Mouse (Mus musculus) CH12.LX (cell line): ENCODE data around the gene Gm5617. TPM values are rescaled to one million over a fixed set of nuclear protein-coding genes. Genes with fewer than 3 reads are reported as not detected.
"Not testable (repeated sequence)": the region's sequence is repeated elsewhere in the genome, so short reads cannot be mapped to it uniquely, and the experiment has no call there.

ENCODE experiments used
- DNase-seq: peaks from one replicate; pipeline ENCODE4 v3.0.0-alpha.2; 2013; ENCODE audit errors: extremely low read depth
- H3K27ac ChIP-seq: 2 replicates; pipeline ENCODE4 v1.5.1; 2012; ENCODE audit warnings: low read depth, mild to moderate bottlenecking, control low read depth, moderate library complexity; ENCODE audit not compliant: insufficient read depth
- H3K27me3 ChIP-seq: replicated peaks from 2 replicates; pipeline ENCODE3; 2012; ENCODE audit warnings: inconsistent platforms
- H3K36me3 ChIP-seq, 2 experiments: replicated peaks in 1 of 2; 2 replicates each; pipeline versions ENCODE3 to v1.6.1; 2012; ENCODE audit warnings: inconsistent platforms in 1 of 2, low read length in 1 of 2, mild to moderate bottlenecking in 1 of 2, mixed read lengths in 1 of 2, moderate library complexity in 1 of 2; ENCODE audit not compliant: control insufficient read depth in 1 of 2, insufficient read depth in 1 of 2
- H3K4me1 ChIP-seq, 2 experiments: 2 replicates each; pipeline ENCODE4 v1.6.1; 2012; ENCODE audit warnings: inconsistent platforms in 1 of 2, moderate library complexity in 1 of 2; ENCODE audit not compliant: insufficient read depth in 2 of 2, control insufficient read depth in 1 of 2
- H3K4me2 ChIP-seq: 2 replicates; pipeline ENCODE4 v1.6.1; 2012; ENCODE audit warnings: low read depth, mild to moderate bottlenecking, control low read depth; ENCODE audit not compliant: poor library complexity, insufficient read depth, severe bottlenecking
- H3K4me3 ChIP-seq, 3 experiments: fragments of 150-350 bp in 1 of 3; sonication (generic) in 1 of 3; replicated peaks in 1 of 3; 2 replicates each; pipeline versions ENCODE3 to v1.5.1; 2011 to 2012; ENCODE audit warnings: low read depth in 2 of 3, low read length in 2 of 3, mild to moderate bottlenecking in 2 of 3, moderate library complexity in 2 of 3, control low read depth in 1 of 3, improper control_type of control experiment in 1 of 3, inconsistent platforms in 1 of 3, mixed read lengths in 1 of 3; ENCODE audit not compliant: poor library complexity in 1 of 3
- H3K79me2 ChIP-seq: replicated peaks from 2 replicates; pipeline ENCODE4 v1.6.1; 2012; ENCODE audit warnings: mild to moderate bottlenecking, moderate library complexity; ENCODE audit not compliant: control insufficient read depth, poor library complexity, insufficient read depth, severe bottlenecking; ENCODE audit errors: extremely low read depth
- H3K9ac ChIP-seq: 2 replicates; pipeline ENCODE4 v1.6.1; 2012; ENCODE audit warnings: low read depth, mild to moderate bottlenecking, control low read depth, moderate library complexity; ENCODE audit not compliant: insufficient read depth
- H3K9me3 ChIP-seq: replicated peaks from 2 replicates; pipeline ENCODE3; 2012; ENCODE audit warnings: low read length, inconsistent platforms, mixed read lengths
- BHLHE40 ChIP-seq: IDR thresholded peaks from 2 replicates; pipeline ENCODE4 v1.6.1; 2011; ENCODE audit warnings: mild to moderate bottlenecking, low read depth, low read length, improper control_type of control experiment
- CHD2 ChIP-seq: IDR thresholded peaks from 2 replicates; pipeline ENCODE4 v1.6.1; 2011; ENCODE audit warnings: low read length, improper control_type of control experiment
- CTCF ChIP-seq, 2 experiments: IDR thresholded peaks in 1 of 2; conservative IDR thresholded peaks in 1 of 2; 2 replicates each; pipeline ENCODE4 v1.5.1; 2011 to 2012; ENCODE audit warnings: low read depth in 2 of 2, low read length in 2 of 2, improper control_type of control experiment in 1 of 2, inconsistent platforms in 1 of 2, mild to moderate bottlenecking in 1 of 2, moderate library complexity in 1 of 2
- EP300 ChIP-seq: IDR thresholded peaks from 2 replicates; pipeline ENCODE4 v1.6.1; 2011; ENCODE audit warnings: low read length, improper control_type of control experiment
- HCFC1 ChIP-seq: IDR thresholded peaks from 2 replicates; pipeline ENCODE4 v1.6.1; 2012; ENCODE audit warnings: low read depth, mild to moderate bottlenecking, inconsistent platforms, low read length, improper control_type of control experiment
- IRF4 ChIP-seq: IDR thresholded peaks from 2 replicates; pipeline ENCODE4 v1.6.1; 2014; ENCODE audit warnings: low read depth, mild to moderate bottlenecking, inconsistent platforms, low read length, improper control_type of control experiment
- JUN ChIP-seq: IDR thresholded peaks from 2 replicates; pipeline ENCODE4 v1.6.1; 2011; ENCODE audit warnings: low read depth, mild to moderate bottlenecking, low read length, improper control_type of control experiment, moderate library complexity; ENCODE audit not compliant: insufficient read depth
- MAX ChIP-seq: IDR thresholded peaks from 2 replicates; pipeline ENCODE4 v1.6.1; 2011; ENCODE audit warnings: low read length, improper control_type of control experiment
- MAZ ChIP-seq: IDR thresholded peaks from 2 replicates; pipeline ENCODE4 v1.6.1; 2012; ENCODE audit warnings: low read depth, mild to moderate bottlenecking, inconsistent platforms, low read length, improper control_type of control experiment, moderate library complexity
- NELFE ChIP-seq: IDR thresholded peaks from 2 replicates; pipeline ENCODE4 v1.6.1; 2011; ENCODE audit warnings: low read depth, low read length, improper control_type of control experiment
- RAD21 ChIP-seq: IDR thresholded peaks from 2 replicates; pipeline ENCODE4 v1.6.1; 2011; ENCODE audit warnings: low read depth, mild to moderate bottlenecking, low read length, improper control_type of control experiment, moderate library complexity
- RCOR1 ChIP-seq: conservative IDR thresholded peaks from 2 replicates; pipeline ENCODE4 v1.6.1; 2012; ENCODE audit warnings: low read depth, mild to moderate bottlenecking, inconsistent platforms, low read length, improper control_type of control experiment
- SMC3 ChIP-seq: IDR thresholded peaks from 2 replicates; pipeline ENCODE4 v1.6.1; 2011; ENCODE audit warnings: low read depth, low read length, improper control_type of control experiment
- TBP ChIP-seq: conservative IDR thresholded peaks from 2 replicates; pipeline ENCODE4 v1.6.1; 2011; ENCODE audit warnings: low read depth, low read length, improper control_type of control experiment
- TCF12 ChIP-seq: IDR thresholded peaks from 2 replicates; pipeline ENCODE4 v1.6.1; 2014; ENCODE audit warnings: low read depth, mild to moderate bottlenecking, inconsistent platforms, low read length, improper control_type of control experiment
- UBTF ChIP-seq: IDR thresholded peaks from 2 replicates; pipeline ENCODE4 v1.6.1; 2012; ENCODE audit warnings: low read depth, mild to moderate bottlenecking, inconsistent platforms, low read length, improper control_type of control experiment, moderate library complexity
- USF1 ChIP-seq: IDR thresholded peaks from 2 replicates; pipeline ENCODE4 v1.6.1; 2014; ENCODE audit warnings: low read depth, mild to moderate bottlenecking, inconsistent platforms, low read length, improper control_type of control experiment
- ZC3H11A ChIP-seq: IDR thresholded peaks from 2 replicates; pipeline ENCODE4 v1.6.1; 2012; ENCODE audit warnings: low read depth, mild to moderate bottlenecking, inconsistent platforms, low read length, improper control_type of control experiment
- ZKSCAN1 ChIP-seq: IDR thresholded peaks from 2 replicates; pipeline ENCODE4 v1.6.1; 2012; ENCODE audit warnings: low read depth, inconsistent platforms, low read length, improper control_type of control experiment, borderline replicate concordance
- ZMIZ1 ChIP-seq: IDR thresholded peaks from 2 replicates; pipeline ENCODE4 v1.6.1; 2012; ENCODE audit warnings: low read depth, mild to moderate bottlenecking, inconsistent platforms, low read length, improper control_type of control experiment
- dilution Hi-C: fragments of 300-500 bp; cut with MboI; formaldehyde crosslinking; loops from 2 replicates; pipeline ENCODE4 v1.14.3; 2020; ENCODE audit warnings: low sequenced_read_pairs; ENCODE audit not compliant: extremely low pct_unique_long_range_greater_than_20kb, extremely low pct_ligation_motif_present
- in situ Hi-C: fragments of 300-500 bp; cut with MboI; formaldehyde crosslinking; loops from 3 replicates; pipeline ENCODE4 v1.14.3; 2019; ENCODE audit warnings: low sequenced_read_pairs, low pct_ligation_motif_present, low pct_unique_long_range_greater_than_20kb, mixed read lengths
- polyA plus RNA-seq: library from polyadenylated mRNA; unstranded; fragments of >175 nt; gene quantifications from 2 replicates; pipeline ENCODE4 v1.2.1, GENCODE M21; 2012; ENCODE audit warnings: low read depth; ENCODE audit not compliant: insufficient read length
- total RNA-seq, 2 experiments: library from RNA; depleted of rRNA; stranded (reverse); fragments of 300-350 nt in 1 of 2; fragments of >200 nt in 1 of 2; gene quantifications; 2 replicates each; pipeline ENCODE4 v1.2.3; 2012 to 2014

Gm5617 gene
- total and polyA plus RNA-seq, 3 experiments = 20.4 to 35.2 (median 20.5) TPM

- no peak overlapping the region for H3K9ac ChIP-seq
- DNase-seq = no peak
- dilution Hi-C loops (no loop called here), in situ Hi-C loops (no loop called here)
- H3K79me2 ChIP-seq = no peaks in the 10 kb centered on the region
- H3K9me3 ChIP-seq = no peaks in the 10 kb centered on the region
- TF ChIP-seq CHD2 (no peak), TBP (no peak), ZC3H11A (no peak), EP300 (no peak), RCOR1 (no peak), BHLHE40 (no peak), ZMIZ1 (no peak), RAD21 (no peak), UBTF (no peak), IRF4 (no peak), TCF12 (no peak), ZKSCAN1 (no peak)
- H3K36me3 ChIP-seq = no peaks in the 10 kb centered on the region
- H3K4me3 ChIP-seq = no peak overlapping the region
- H3K4me1 ChIP-seq = no peaks in the 10 kb centered on the region
- no peak overlapping the region for H3K4me2 ChIP-seq
- peaks cover 1% of the 10 kb centered on the region for H3K27me3 ChIP-seq
- no peak overlapping the region for H3K27ac ChIP-seq
Observed at GRCm38 (mm10) chr9:48517372-48518130, 22.3 kb downstream of the Gm5617 start.

GRCm38 (mm10) chr9:48520405-48520804 is 25.2 kb downstream of the Gm5617 start:
- in situ Hi-C loops = not testable (repeated sequence)

GRCm38 (mm10) chr9:48525566-48525965 is 30.3 kb downstream of the Gm5617 start:
- peaks cover 4 to 6% of the 10 kb centered on the region in 2 experiments; a peak in 3 of 4 replicates for H3K4me1 ChIP-seq
- no peak overlapping the region for H3K4me2 ChIP-seq
- no peaks in the 10 kb centered on the region for H3K36me3 ChIP-seq
- no peak overlapping the region for H3K27ac ChIP-seq
- no peaks in the 10 kb centered on the region for H3K79me2 ChIP-seq
- dilution Hi-C loops (no loop called here), in situ Hi-C loops (no loop called here)
- no peak overlapping the region for H3K9ac ChIP-seq
- no peaks in the 10 kb centered on the region for H3K9me3 ChIP-seq
- H3K4me3 ChIP-seq = no peak overlapping the region
- H3K27me3 ChIP-seq = no peaks in the 10 kb centered on the region
- DNase-seq = peak; percentile 14
- TF ChIP-seq ZC3H11A (no peak), EP300 (no peak), MAZ (no peak), NELFE (no peak), TCF12 (no peak), ZKSCAN1 (no peak), TBP (no peak), ZMIZ1 (no peak), HCFC1 (no peak), JUN (no peak), UBTF (no peak), RAD21 (no peak; the same call in none of the 2 replicates), SMC3 (peak; percentile 11; the same call in 1 of the 2 replicates), MAX (no peak), CTCF (conservative IDR thresholded peaks at IDR 0.05 in 1 of 2, IDR thresholded peaks at IDR 0.05 in 1 of 2; ENCODE audit: low read depth in 2 of 2, low read length in 2 of 2) (peak in 1 of 2 experiments; percentile 20; a peak in 1 of 4 replicates), USF1 (no peak), IRF4 (no peak)

More at GRCm38 (mm10) chr9:48520405-48520804, 25.2 kb downstream of the Gm5617 start:
- H3K36me3 ChIP-seq, dilution Hi-C loops, H3K4me2 ChIP-seq, DNase-seq, H3K4me3 ChIP-seq, H3K27me3 ChIP-seq, H3K9ac ChIP-seq, H3K4me1 ChIP-seq, H3K27ac ChIP-seq, H3K79me2 ChIP-seq, H3K9me3 ChIP-seq: not testable (repeated sequence)
